Mouse (Mus musculus): ENCODE results near the gene Wdr44. TPM values are rescaled to one million over a fixed set of nuclear protein-coding genes. Genes with fewer than 3 reads are reported as not detected.
A peak's percentile ranks its signal among the peaks of the same experiment; 100 is the strongest.

Wdr44 gene
- polyA plus RNA-seq (2015; fragmentation: Nextera tagmentation; extraction: Ambion mirVana), result 18.7 and 19.9 TPM in 2 replicates

GRCm38 (mm10) chrX:23692722-23693442 lies at the start of gene Wdr44:
Gene Wdr44, plus strand, starts transcription at chrX:23693051.
- no peaks in the 10 kb centered on the region for H3K4me1 ChIP-seq
- H3K9me3 ChIP-seq, result no peaks in the 10 kb centered on the region
- 12% methylated on average over 51 of the region's 51 CpGs for WGBS
- no peaks in the 10 kb centered on the region for H3K27me3 ChIP-seq (replicated peaks)
- no peaks in the 10 kb centered on the region for H3K36me3 ChIP-seq (replicated peaks)
- peak; percentile 99 for ATAC-seq (replicated peaks)
- H3K4me3 ChIP-seq, result peak within 1 kb of the TSS; percentile 68
- peak within 1 kb of the TSS; percentile 52 for H3K4me2 ChIP-seq
- H3K27ac ChIP-seq, result peak within 1 kb of the TSS; percentile 88
- H3K9ac ChIP-seq, result peak within 1 kb of the TSS; percentile 68

- Histone ChIP-seq H3K4me3 (no peak overlapping the region), H3K36me3 (replicated peaks) (no peaks in the 10 kb centered on the region), H3K9me3 (no peaks in the 10 kb centered on the region), H3K27me3 (replicated peaks) (no peaks in the 10 kb centered on the region), H3K4me1 (no peaks in the 10 kb centered on the region), H3K9ac (no peak overlapping the region), H3K4me2 (no peak overlapping the region), H3K27ac (no peak overlapping the region)
- 90% methylated on average over 1 of the region's 1 CpGs for WGBS
- ATAC-seq (replicated peaks), result no peak
Measured at GRCm38 (mm10) chrX:23648371-23648770, 44.5 kb upstream of the Wdr44 start.

- no peak overlapping the region for H3K27ac ChIP-seq
- 89% methylated on average over 1 of the region's 1 CpGs for WGBS
- no peak overlapping the region for H3K4me2 ChIP-seq
- H3K4me1 ChIP-seq, result no peaks in the 10 kb centered on the region
- ATAC-seq (replicated peaks), result no peak
- H3K9ac ChIP-seq, result no peak overlapping the region
- H3K27me3 ChIP-seq (replicated peaks), result no peaks in the 10 kb centered on the region
- no peaks in the 10 kb centered on the region for H3K9me3 ChIP-seq
- no peaks in the 10 kb centered on the region for H3K36me3 ChIP-seq (replicated peaks)
- H3K4me3 ChIP-seq, result no peak overlapping the region
Measured at GRCm38 (mm10) chrX:23662216-23662615, 30.6 kb upstream of the Wdr44 start.

GRCm38 (mm10) chrX:23673193-23673592 lies 19.7 kb upstream of the Wdr44 start:
- H3K4me3 ChIP-seq, result no peak overlapping the region
- H3K4me2 ChIP-seq, result no peak overlapping the region
- no peak for ATAC-seq (replicated peaks)
- H3K9ac ChIP-seq, result no peak overlapping the region
- H3K4me1 ChIP-seq, result no peaks in the 10 kb centered on the region
- WGBS, result 71% methylated on average over 2 of the region's 2 CpGs
- H3K9me3 ChIP-seq, result no peaks in the 10 kb centered on the region
- no peak overlapping the region for H3K27ac ChIP-seq
- no peaks in the 10 kb centered on the region for H3K27me3 ChIP-seq (replicated peaks)
- no peaks in the 10 kb centered on the region for H3K36me3 ChIP-seq (replicated peaks)

- H3K36me3 ChIP-seq (replicated peaks), result no peaks in the 10 kb centered on the region
- no peaks in the 10 kb centered on the region for H3K27me3 ChIP-seq (replicated peaks)
- H3K9ac ChIP-seq, result no peak overlapping the region
- H3K27ac ChIP-seq, result no peak overlapping the region
- H3K4me3 ChIP-seq, result no peak overlapping the region
- H3K9me3 ChIP-seq, result no peaks in the 10 kb centered on the region
- H3K4me1 ChIP-seq, result no peaks in the 10 kb centered on the region
- WGBS, result 77% methylated on average over 1 of the region's 1 CpGs
- H3K4me2 ChIP-seq, result no peak overlapping the region
- ATAC-seq (replicated peaks), result no peak
Measured at GRCm38 (mm10) chrX:23675450-23675849, 17.4 kb upstream of the Wdr44 start.

- 69% methylated on average over 2 of the region's 2 CpGs for WGBS
- Histone ChIP-seq H3K9ac (no peak overlapping the region), H3K9me3 (no peaks in the 10 kb centered on the region), H3K27ac (no peak overlapping the region), H3K27me3 (replicated peaks) (no peaks in the 10 kb centered on the region), H3K4me1 (no peaks in the 10 kb centered on the region), H3K36me3 (replicated peaks) (no peaks in the 10 kb centered on the region), H3K4me2 (no peak overlapping the region), H3K4me3 (no peak overlapping the region)
- ATAC-seq (replicated peaks), result no peak
Measured at GRCm38 (mm10) chrX:23676583-23676982, 16.3 kb upstream of the Wdr44 start.

- H3K27ac ChIP-seq, result no peak overlapping the region
- no peaks in the 10 kb centered on the region for H3K9me3 ChIP-seq
- no peaks in the 10 kb centered on the region for H3K4me1 ChIP-seq
- no peak for ATAC-seq (replicated peaks)
- no peaks in the 10 kb centered on the region for H3K36me3 ChIP-seq (replicated peaks)
- H3K4me2 ChIP-seq, result no peak overlapping the region
- no peak overlapping the region for H3K9ac ChIP-seq
- no peak overlapping the region for H3K4me3 ChIP-seq
- no peaks in the 10 kb centered on the region for H3K27me3 ChIP-seq (replicated peaks)
- WGBS, result 81% methylated on average over 2 of the region's 2 CpGs
Measured at GRCm38 (mm10) chrX:23677511-23677910, 15.3 kb upstream of the Wdr44 start.

GRCm38 (mm10) chrX:23692336-23692721 lies 522 bp upstream of the Wdr44 start:
- peak; percentile 37 for ATAC-seq (replicated peaks)
- H3K27me3 ChIP-seq (replicated peaks), result no peaks in the 10 kb centered on the region
- no peaks in the 10 kb centered on the region for H3K36me3 ChIP-seq (replicated peaks)
- H3K27ac ChIP-seq, result no peak overlapping the region
- WGBS, result 19% methylated on average over 5 of the region's 5 CpGs
- H3K9me3 ChIP-seq, result no peaks in the 10 kb centered on the region
- peak overlapping the region; percentile 52 for H3K4me2 ChIP-seq
- no peaks in the 10 kb centered on the region for H3K4me1 ChIP-seq
- H3K4me3 ChIP-seq, result peak overlapping the region; percentile 68
- H3K9ac ChIP-seq, result no peak overlapping the region

- Histone ChIP-seq H3K27me3 (replicated peaks) (no peaks in the 10 kb centered on the region), H3K36me3 (replicated peaks) (no peaks in the 10 kb centered on the region), H3K9ac (peak overlapping the region; percentile 68), H3K4me1 (no peaks in the 10 kb centered on the region), H3K27ac (peak overlapping the region; percentile 88), H3K4me3 (peak overlapping the region; percentile 68), H3K9me3 (no peaks in the 10 kb centered on the region), H3K4me2 (peak overlapping the region; percentile 52)
- peak; percentile 65; the same call in 1 of the 2 replicates for ATAC-seq (replicated peaks)
- WGBS, result 17% methylated on average over 27 of the region's 28 CpGs
Measured at GRCm38 (mm10) chrX:23693443-23694400, 871 bp downstream of the Wdr44 start.

GRCm38 (mm10) chrX:23694588-23694987 lies 1.7 kb downstream of the Wdr44 start:
- Histone ChIP-seq H3K9me3 (no peaks in the 10 kb centered on the region), H3K27me3 (replicated peaks) (no peaks in the 10 kb centered on the region), H3K4me3 (no peak overlapping the region), H3K9ac (no peak overlapping the region), H3K4me1 (no peaks in the 10 kb centered on the region), H3K36me3 (replicated peaks) (no peaks in the 10 kb centered on the region), H3K4me2 (peak overlapping the region; percentile 52), H3K27ac (no peak overlapping the region)
- 74% methylated on average over 3 of the region's 3 CpGs for WGBS
- no peak for ATAC-seq (replicated peaks)

- H3K4me2 ChIP-seq, result peak overlapping the region; percentile 4; the same call in 1 of the 2 replicates
- no peaks in the 10 kb centered on the region for H3K9me3 ChIP-seq
- H3K36me3 ChIP-seq (replicated peaks), result no peaks in the 10 kb centered on the region
- no peaks in the 10 kb centered on the region for H3K27me3 ChIP-seq (replicated peaks)
- no peak overlapping the region for H3K27ac ChIP-seq
- no peak for ATAC-seq (replicated peaks)
- H3K4me1 ChIP-seq, result no peaks in the 10 kb centered on the region
- H3K4me3 ChIP-seq, result no peak overlapping the region
- H3K9ac ChIP-seq, result no peak overlapping the region
Measured at GRCm38 (mm10) chrX:23695109-23695508, 2.3 kb downstream of the Wdr44 start.

GRCm38 (mm10) chrX:23697346-23697745 lies 4.5 kb downstream of the Wdr44 start:
- Histone ChIP-seq H3K4me2 (no peak overlapping the region), H3K27ac (no peak overlapping the region), H3K4me1 (no peaks in the 10 kb centered on the region), H3K9me3 (no peaks in the 10 kb centered on the region), H3K9ac (no peak overlapping the region), H3K4me3 (no peak overlapping the region), H3K36me3 (replicated peaks) (no peaks in the 10 kb centered on the region), H3K27me3 (replicated peaks) (no peaks in the 10 kb centered on the region)
- 85% methylated on average over 2 of the region's 2 CpGs for WGBS
- ATAC-seq (replicated peaks), result no peak
